Mouse (Mus musculus) kidney, embryonic 14.5 days (tissue): ENCODE results near the gene Sppl3. TPM values are rescaled to one million over a fixed set of nuclear protein-coding genes. Genes with fewer than 3 reads are reported as not detected.

Experiments used
- ATAC-seq: fragments of 200-750 bp; cut with Nextera tagmentation; 2 replicates; pipeline ENCODE4 v1.8.0; 2017; ENCODE audit warnings: moderate number of reproducible peaks, mild to moderate bottlenecking, moderate TSS enrichment, moderate library complexity; ENCODE audit not compliant: low FRiP score, low TSS enrichment
- H3K27ac ChIP-seq: fragments of 300-500 bp; sonication (generic); 2 replicates; pipeline ENCODE4 v1.5.1; 2014; ENCODE audit warnings: low read depth, mild to moderate bottlenecking, low read length, moderate library complexity, mixed read lengths
- H3K27me3 ChIP-seq: fragments of 300-500 bp; sonication (generic); 2 replicates; pipeline ENCODE4 v1.6.1; 2014; ENCODE audit warnings: mild to moderate bottlenecking, low read length; ENCODE audit not compliant: control insufficient read depth, insufficient read depth
- H3K36me3 ChIP-seq: fragments of 300-500 bp; sonication (generic); 2 replicates; pipeline ENCODE4 v1.6.1; 2014; ENCODE audit warnings: low read length, mixed read lengths; ENCODE audit not compliant: control insufficient read depth, insufficient read depth
- H3K4me1 ChIP-seq: fragments of 300-500 bp; sonication (generic); 2 replicates; pipeline ENCODE4 v1.6.1; 2014; ENCODE audit warnings: low read length, mixed read lengths; ENCODE audit not compliant: control insufficient read depth, insufficient read depth
- H3K4me2 ChIP-seq: fragments of 300-500 bp; sonication (generic); replicated peaks from 2 replicates; pipeline ENCODE4 v1.6.1; 2014; ENCODE audit warnings: low read depth, mild to moderate bottlenecking, low read length
- H3K4me3 ChIP-seq: fragments of 300-500 bp; sonication (generic); 2 replicates; pipeline ENCODE4 v1.5.1; 2014; ENCODE audit warnings: mild to moderate bottlenecking, low read length
- H3K9ac ChIP-seq: fragments of 300-500 bp; sonication (generic); 2 replicates; pipeline ENCODE4 v1.6.1; 2014; ENCODE audit warnings: low read depth, mild to moderate bottlenecking, low read length, moderate library complexity
- H3K9me3 ChIP-seq: fragments of 300-500 bp; sonication (generic); 2 replicates; pipeline ENCODE4 v1.6.1; 2016; ENCODE audit warnings: low read length; ENCODE audit not compliant: control insufficient read depth
- WGBS: fragments of 180-500 bp; shearing (Covaris S2); extraction: QIAGEN DNeasy Blood & Tissue Kit; methylation state at CpG from one replicate; pipeline ENCODE4 v1.1.7; 2014; 5-methylcytosine and 5-hydroxymethylcytosine counted together
- polyA plus RNA-seq: library from polyadenylated mRNA; unstranded; fragments of >200 nt; fragmentation: Nextera tagmentation; extraction: Ambion mirVana; gene quantifications from 2 replicates; pipeline ENCODE4 v1.2.1, GENCODE M21; 2014

Gene Sppl3
- polyA plus RNA-seq, 1 experiment from 2014 or later: 23.9 TPM

GRCm38 (mm10) chr5:115081636-115082035, 70.7 kb downstream of the Sppl3 start:
- Histone ChIP-seq H3K4me1 (no peaks in the 10 kb centered on the region), H3K36me3 (peaks cover 40% of the 10 kb centered on the region)

GRCm38 (mm10) chr5:115083492-115083891, 72.6 kb downstream of the Sppl3 start:
- no peak for ATAC-seq
- H3K36me3 ChIP-seq: peaks cover 55% of the 10 kb centered on the region
- 88% methylated on average over 6 of the region's 6 CpGs for WGBS

More at GRCm38 (mm10) chr5:115081636-115082035, 70.7 kb downstream of the Sppl3 start:
- 81% methylated on average over 5 of the region's 5 CpGs for WGBS
- Histone ChIP-seq H3K9ac (no peak overlapping the region), H3K27me3 (no peaks in the 10 kb centered on the region), H3K27ac (no peak overlapping the region), H3K4me3 (no peak overlapping the region), H3K4me2 (no peak overlapping the region), H3K9me3 (no peaks in the 10 kb centered on the region)
- ATAC-seq: no peak

GRCm38 (mm10) chr5:115085675-115086074, 74.7 kb downstream of the Sppl3 start:
- H3K4me2 ChIP-seq: no peak overlapping the region

More at GRCm38 (mm10) chr5:115083492-115083891, 72.6 kb downstream of the Sppl3 start:
- H3K9me3 ChIP-seq: no peaks in the 10 kb centered on the region
- H3K9ac ChIP-seq: no peak overlapping the region
- H3K27me3 ChIP-seq: no peaks in the 10 kb centered on the region
- no peak overlapping the region for H3K4me3 ChIP-seq
- H3K4me1 ChIP-seq: no peaks in the 10 kb centered on the region
- H3K27ac ChIP-seq: no peak overlapping the region
- no peak overlapping the region for H3K4me2 ChIP-seq

GRCm38 (mm10) chr5:115089592-115090268, 78.8 kb downstream of the Sppl3 start:
- Histone ChIP-seq H3K9ac (no peak overlapping the region), H3K4me3 (no peak overlapping the region), H3K36me3 (peaks cover 75% of the 10 kb centered on the region), H3K27me3 (no peaks in the 10 kb centered on the region), H3K9me3 (no peaks in the 10 kb centered on the region), H3K4me1 (no peaks in the 10 kb centered on the region), H3K4me2 (no peak overlapping the region), H3K27ac (no peak overlapping the region)
- ATAC-seq: no peak
- 99% methylated on average over 5 of the region's 5 CpGs for WGBS

More at GRCm38 (mm10) chr5:115085675-115086074, 74.7 kb downstream of the Sppl3 start:
- H3K9ac ChIP-seq: no peak overlapping the region
- H3K27me3 ChIP-seq: no peaks in the 10 kb centered on the region
- H3K9me3 ChIP-seq: no peaks in the 10 kb centered on the region
- WGBS: 97% methylated on average over 2 of the region's 2 CpGs
- ATAC-seq: no peak
- no peak overlapping the region for H3K4me3 ChIP-seq
- peaks cover 75% of the 10 kb centered on the region for H3K36me3 ChIP-seq
- H3K27ac ChIP-seq: no peak overlapping the region
- no peaks in the 10 kb centered on the region for H3K4me1 ChIP-seq

GRCm38 (mm10) chr5:115091015-115091414, 80.1 kb downstream of the Sppl3 start:
- Histone ChIP-seq H3K27me3 (no peaks in the 10 kb centered on the region), H3K4me1 (no peaks in the 10 kb centered on the region), H3K9me3 (no peaks in the 10 kb centered on the region), H3K27ac (no peak overlapping the region), H3K36me3 (peaks cover 77% of the 10 kb centered on the region), H3K4me3 (no peak overlapping the region), H3K4me2 (no peak overlapping the region), H3K9ac (no peak overlapping the region)
- WGBS: 76% methylated on average over 3 of the region's 3 CpGs
- ATAC-seq: no peak

GRCm38 (mm10) chr5:115091776-115092175, 80.8 kb downstream of the Sppl3 start:
- no peak for ATAC-seq
- 79% methylated on average over 6 of the region's 6 CpGs for WGBS
- Histone ChIP-seq H3K27ac (no peak overlapping the region), H3K4me1 (no peaks in the 10 kb centered on the region), H3K9me3 (no peaks in the 10 kb centered on the region), H3K4me3 (no peak overlapping the region), H3K27me3 (no peaks in the 10 kb centered on the region), H3K4me2 (no peak overlapping the region), H3K9ac (no peak overlapping the region), H3K36me3 (peaks cover 79% of the 10 kb centered on the region)

GRCm38 (mm10) chr5:115098195-115098594, 87.3 kb downstream of the Sppl3 start, which contains the start of gene Gm10401:
Gene Gm10401 (minus strand): TSS chr5:115098295.
- H3K4me3 ChIP-seq: no peak within 1 kb of the TSS
- H3K27ac ChIP-seq: no peak within 1 kb of the TSS
- 94% methylated on average over 8 of the region's 8 CpGs for WGBS
- no peaks in the 10 kb centered on the region for H3K27me3 ChIP-seq
- H3K36me3 ChIP-seq: peaks cover 62% of the 10 kb centered on the region
- no peak within 1 kb of the TSS for H3K9ac ChIP-seq
- H3K9me3 ChIP-seq: no peaks in the 10 kb centered on the region
- H3K4me1 ChIP-seq: no peaks in the 10 kb centered on the region
- no peak within 1 kb of the TSS for H3K4me2 ChIP-seq
- ATAC-seq: no peak

GRCm38 (mm10) chr5:115099530-115099929, 88.6 kb downstream of the Sppl3 start:
- no peak for ATAC-seq
- no peak overlapping the region for H3K4me2 ChIP-seq
- H3K27ac ChIP-seq: no peak overlapping the region
- peaks cover 61% of the 10 kb centered on the region for H3K36me3 ChIP-seq
- H3K9ac ChIP-seq: no peak overlapping the region
- H3K9me3 ChIP-seq: no peaks in the 10 kb centered on the region
- no peaks in the 10 kb centered on the region for H3K27me3 ChIP-seq
- no peak overlapping the region for H3K4me3 ChIP-seq
- 83% methylated on average over 5 of the region's 5 CpGs for WGBS
- H3K4me1 ChIP-seq: no peaks in the 10 kb centered on the region

- peaks cover 58% of the 10 kb centered on the region for H3K36me3 ChIP-seq
- ATAC-seq: no peak
- no peak overlapping the region for H3K27ac ChIP-seq
- no peak overlapping the region for H3K4me2 ChIP-seq
- H3K4me3 ChIP-seq: no peak overlapping the region
- H3K9ac ChIP-seq: no peak overlapping the region
- no peaks in the 10 kb centered on the region for H3K9me3 ChIP-seq
- H3K27me3 ChIP-seq: no peaks in the 10 kb centered on the region
- WGBS: 78% methylated on average over 9 of the region's 9 CpGs
- H3K4me1 ChIP-seq: no peaks in the 10 kb centered on the region
Measured at GRCm38 (mm10) chr5:115099991-115100390, 89.1 kb downstream of the Sppl3 start.
